Mouse (Mus musculus) heart, embryonic 15.5 days (tissue): ENCODE measurements around the gene Pygo2. TPM values are rescaled to one million over a fixed set of nuclear protein-coding genes. Genes with fewer than 3 reads are reported as not detected.

Experiments
- ATAC-seq: fragments of 200-750 bp; cut with Nextera tagmentation; replicated peaks from 2 replicates; pipeline ENCODE4 v1.8.0; 2017; ENCODE audit warnings: low read depth, moderate TSS enrichment; ENCODE audit not compliant: insufficient number of reproducible peaks, insufficient read depth, low FRiP score
- H3K27ac ChIP-seq: fragments of 300-500 bp; sonication (generic); 2 replicates; pipeline ENCODE4 v1.5.1; 2015; ENCODE audit warnings: mild to moderate bottlenecking, inconsistent platforms
- H3K27me3 ChIP-seq: fragments of 300-500 bp; sonication (generic); 2 replicates; pipeline ENCODE4 v1.6.1; 2015; ENCODE audit warnings: inconsistent platforms
- H3K36me3 ChIP-seq: fragments of 300-500 bp; sonication (generic); 2 replicates; pipeline ENCODE4 v1.6.1; 2015; ENCODE audit warnings: mild to moderate bottlenecking, inconsistent platforms
- H3K4me1 ChIP-seq: fragments of 300-500 bp; sonication (generic); replicated peaks from 2 replicates; pipeline ENCODE4 v1.6.1; 2015; ENCODE audit warnings: inconsistent platforms
- H3K4me2 ChIP-seq: fragments of 300-500 bp; sonication (generic); 2 replicates; pipeline ENCODE4 v1.6.1; 2015; ENCODE audit warnings: inconsistent platforms, mild to moderate bottlenecking, moderate library complexity
- H3K4me3 ChIP-seq: fragments of 300-500 bp; sonication (generic); 2 replicates; pipeline ENCODE4 v1.5.1; 2015; ENCODE audit warnings: mild to moderate bottlenecking, inconsistent platforms
- H3K9ac ChIP-seq: fragments of 300-500 bp; sonication (generic); 2 replicates; pipeline ENCODE4 v1.6.1; 2015; ENCODE audit warnings: mild to moderate bottlenecking, inconsistent platforms
- H3K9me3 ChIP-seq: fragments of 300-500 bp; sonication (generic); replicated peaks from 2 replicates; pipeline ENCODE4 v1.6.1; 2016; ENCODE audit warnings: inconsistent platforms
- WGBS: fragments of 180-500 bp; shearing (Covaris S2); methylation state at CpG from one replicate; pipeline ENCODE4 v1.1.7; 2015; ENCODE audit warnings: mixed read lengths; 5-methylcytosine and 5-hydroxymethylcytosine counted together
- polyA plus RNA-seq: library from polyadenylated mRNA; unstranded; fragments of >200 nt; fragmentation: Nextera tagmentation; extraction: Ambion mirVana; gene quantifications from 2 replicates; pipeline ENCODE4 v1.2.1, GENCODE M21; 2015

The Pygo2 gene
- polyA plus RNA-seq, 1 experiment from 2014 or later, result 21.1 TPM

- peaks cover 35% of the 10 kb centered on the region for H3K36me3 ChIP-seq
- no peaks in the 10 kb centered on the region for H3K9me3 ChIP-seq
Observed at GRCm38 (mm10) chr3:89411490-89412393, 18.3 kb upstream of the Pygo2 start, which contains the start of gene Flad1. Gene Flad1, minus strand, starts transcription at chr3:89411870.

GRCm38 (mm10) chr3:89416158-89416557, 13.9 kb upstream of the Pygo2 start:
- H3K4me3 ChIP-seq, result 0 out of 2 replicates have a peak overlapping the region, but pooled peaks have one; percentile 4
- H3K4me1 ChIP-seq, result peaks cover 24% of the 10 kb centered on the region
- no peak for ATAC-seq
- no peak overlapping the region for H3K4me2 ChIP-seq
- peaks cover 28% of the 10 kb centered on the region for H3K36me3 ChIP-seq
- no peaks in the 10 kb centered on the region for H3K27me3 ChIP-seq
- H3K9ac ChIP-seq, result no peak overlapping the region
- no peak overlapping the region for H3K27ac ChIP-seq
- H3K9me3 ChIP-seq, result no peaks in the 10 kb centered on the region
- WGBS, result 94% methylated on average over 8 of the region's 8 CpGs

More at GRCm38 (mm10) chr3:89411490-89412393, 18.3 kb upstream of the Pygo2 start, which contains the start of gene Flad1:
- Histone ChIP-seq H3K9ac (peak within 1 kb of the TSS; percentile 62), H3K4me2 (peak within 1 kb of the TSS; percentile 80), H3K4me3 (peak within 1 kb of the TSS; percentile 64), H3K4me1 (peaks cover 9% of the 10 kb centered on the region), H3K27me3 (no peaks in the 10 kb centered on the region), H3K27ac (peak within 1 kb of the TSS; percentile 53)
- ATAC-seq, result peak; percentile 99
- WGBS, result 5% methylated on average over 28 of the region's 28 CpGs

- peak overlapping the region; percentile 70 for H3K4me3 ChIP-seq
- peak overlapping the region; percentile 99 for H3K27ac ChIP-seq
- peak overlapping the region; percentile 71 for H3K4me2 ChIP-seq
- peaks cover 28% of the 10 kb centered on the region for H3K36me3 ChIP-seq
- 19% methylated on average over 2 of the region's 2 CpGs for WGBS
- no peaks in the 10 kb centered on the region for H3K9me3 ChIP-seq
- peak overlapping the region; percentile 58 for H3K9ac ChIP-seq
- ATAC-seq, result no peak
- peaks cover 32% of the 10 kb centered on the region for H3K4me1 ChIP-seq
- no peaks in the 10 kb centered on the region for H3K27me3 ChIP-seq
Observed at GRCm38 (mm10) chr3:89417131-89417530, 12.9 kb upstream of the Pygo2 start.

GRCm38 (mm10) chr3:89417840-89418169, 12.2 kb upstream of the Pygo2 start:
- ATAC-seq, result 0 out of 2 replicates have a peak, but pooled peaks have one; percentile 5
- Histone ChIP-seq H3K27ac (peak overlapping the region; percentile 99), H3K4me1 (peaks cover 39% of the 10 kb centered on the region), H3K9me3 (no peaks in the 10 kb centered on the region), H3K27me3 (no peaks in the 10 kb centered on the region), H3K36me3 (peaks cover 28% of the 10 kb centered on the region), H3K9ac (peak overlapping the region; percentile 58), H3K4me2 (peak overlapping the region; percentile 71), H3K4me3 (peak overlapping the region; percentile 70)
- 0% methylated on average over 20 of the region's 20 CpGs for WGBS

GRCm38 (mm10) chr3:89418170-89418860, 11.7 kb upstream of the Pygo2 start, which contains the start of the genes Cks1b and Shc1:
Gene Cks1b, minus strand, starts transcription at chr3:89418383.
Gene Shc1, plus strand, starts transcription at chr3:89418443.
- Histone ChIP-seq H3K36me3 (peaks cover 28% of the 10 kb centered on the region), H3K27me3 (no peaks in the 10 kb centered on the region), H3K4me2 (peak within 1 kb of the TSS; percentile 71), H3K9ac (peak within 1 kb of the TSS; percentile 72), H3K4me1 (peaks cover 43% of the 10 kb centered on the region), H3K9me3 (no peaks in the 10 kb centered on the region), H3K4me3 (peak within 1 kb of the TSS; percentile 70), H3K27ac (peak within 1 kb of the TSS; percentile 99)
- WGBS, result under 1% methylated on average over 36 of the region's 39 CpGs
- peak; percentile 91 for ATAC-seq

- H3K9me3 ChIP-seq, result no peaks in the 10 kb centered on the region
- peak; percentile 37 for ATAC-seq
Observed at GRCm38 (mm10) chr3:89418861-89419250, 11.2 kb upstream of the Pygo2 start.

DNA sequence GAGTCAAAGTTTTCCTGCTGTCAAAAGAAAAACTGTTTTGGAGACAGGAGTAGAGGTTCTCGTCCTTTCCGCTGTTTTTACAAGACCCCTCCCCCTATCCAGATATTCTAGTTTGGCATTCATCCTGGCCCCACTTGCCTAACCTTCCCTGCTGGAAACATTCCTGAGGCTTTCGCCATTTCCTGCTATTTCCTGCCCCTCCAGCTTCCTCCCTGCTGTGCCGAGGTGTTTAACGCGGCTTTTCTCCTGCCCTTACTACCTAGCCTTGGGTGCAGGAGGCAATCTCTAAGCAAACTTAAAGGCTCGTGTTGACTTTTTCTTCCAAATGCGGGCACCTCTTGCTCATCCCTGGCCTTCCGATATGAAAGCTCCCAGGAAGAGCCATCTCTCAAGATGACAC, 10.4 kb upstream of the Pygo2 start:
- Histone ChIP-seq H3K9me3 (no peaks in the 10 kb centered on the region), H3K4me1 (peaks cover 49% of the 10 kb centered on the region), H3K4me3 (peak overlapping the region; percentile 70), H3K9ac (peak overlapping the region; percentile 72), H3K27ac (peak overlapping the region; percentile 99), H3K36me3 (peaks cover 33% of the 10 kb centered on the region), H3K4me2 (peak overlapping the region; percentile 71), H3K27me3 (no peaks in the 10 kb centered on the region)
- 1% methylated on average over 9 of the region's 9 CpGs for WGBS
- no peak for ATAC-seq

More at GRCm38 (mm10) chr3:89418861-89419250, 11.2 kb upstream of the Pygo2 start:
- WGBS, result under 1% methylated on average over 16 of the region's 16 CpGs
- H3K4me3 ChIP-seq, result peak overlapping the region; percentile 70
- peak overlapping the region; percentile 71 for H3K4me2 ChIP-seq
- H3K27me3 ChIP-seq, result no peaks in the 10 kb centered on the region
- H3K4me1 ChIP-seq, result peaks cover 46% of the 10 kb centered on the region
- peak overlapping the region; percentile 72 for H3K9ac ChIP-seq
- peak overlapping the region; percentile 99 for H3K27ac ChIP-seq
- H3K36me3 ChIP-seq, result peaks cover 31% of the 10 kb centered on the region

GRCm38 (mm10) chr3:89419981-89420380, 10.0 kb upstream of the Pygo2 start:
- Histone ChIP-seq H3K27me3 (no peaks in the 10 kb centered on the region), H3K9ac (peak overlapping the region; percentile 72), H3K4me1 (peaks cover 50% of the 10 kb centered on the region), H3K9me3 (no peaks in the 10 kb centered on the region), H3K4me3 (peak overlapping the region; percentile 70), H3K4me2 (peak overlapping the region; percentile 71), H3K27ac (peak overlapping the region; percentile 99), H3K36me3 (peaks cover 33% of the 10 kb centered on the region)
- 18% methylated on average over 3 of the region's 3 CpGs for WGBS
- ATAC-seq, result no peak

GRCm38 (mm10) chr3:89420421-89420820, 9.6 kb upstream of the Pygo2 start:
- no peak for ATAC-seq
- 63% methylated on average over 2 of the region's 2 CpGs for WGBS
- peaks cover 50% of the 10 kb centered on the region for H3K4me1 ChIP-seq
- H3K9ac ChIP-seq, result peak overlapping the region; percentile 20; the same call in 1 of the 2 replicates
- H3K9me3 ChIP-seq, result no peaks in the 10 kb centered on the region
- H3K4me2 ChIP-seq, result peak overlapping the region; percentile 71
- no peaks in the 10 kb centered on the region for H3K27me3 ChIP-seq
- H3K4me3 ChIP-seq, result peak overlapping the region; percentile 70
- peaks cover 33% of the 10 kb centered on the region for H3K36me3 ChIP-seq
- H3K27ac ChIP-seq, result peak overlapping the region; percentile 99

- H3K4me1 ChIP-seq, result peaks cover 50% of the 10 kb centered on the region
- peak overlapping the region; percentile 52 for H3K9ac ChIP-seq
- peak overlapping the region; percentile 99 for H3K27ac ChIP-seq
- H3K4me2 ChIP-seq, result peak overlapping the region; percentile 71
- peaks cover 30% of the 10 kb centered on the region for H3K36me3 ChIP-seq
- H3K4me3 ChIP-seq, result peak overlapping the region; percentile 70
- no peaks in the 10 kb centered on the region for H3K9me3 ChIP-seq
- peak; percentile 73 for ATAC-seq
- WGBS, result 9% methylated on average over 11 of the region's 11 CpGs
- H3K27me3 ChIP-seq, result no peaks in the 10 kb centered on the region
Observed at GRCm38 (mm10) chr3:89421002-89421774, 8.8 kb upstream of the Pygo2 start.
